Mouse (Mus musculus) heart, adult 2 months (tissue): ENCODE data around the gene Fbxw5.

ENCODE experiments used
- CTCF ChIP-seq: fragments of 200-600 bp; IDR thresholded peaks from 2 replicates; pipeline ENCODE4 v1.8.1; 2022; ENCODE audit warnings: antibody characterized with exemption, mild to moderate bottlenecking, moderate library complexity
- POLR2A ChIP-seq: fragments of 200-500 bp; IDR thresholded peaks from 2 replicates; pipeline ENCODE4 v1.6.1; 2011; ENCODE audit warnings: mild to moderate bottlenecking, low read depth, low read length, control low read depth; ENCODE audit not compliant: insufficient read depth

GRCm38 (mm10) chr2:25526510-25527302, 26.2 kb downstream of the Fbxw5 start:
- TF ChIP-seq CTCF (no peak), POLR2A (no peak)
